Mouse (Mus musculus): ENCODE measurements around the gene Gnpnat1. TPM values are rescaled to one million over a fixed set of nuclear protein-coding genes. Genes with fewer than 3 reads are reported as not detected.
A peak's percentile ranks its signal among the peaks of the same experiment; 100 is the strongest.

Gnpnat1 gene
- polyA plus RNA-seq, 1 experiment from 2014 or later: 29.5 TPM

GRCm38 (mm10) chr14:45441291-45441690, 36.6 kb upstream of the Gnpnat1 start:
- 74% methylated on average over 6 of the region's 6 CpGs for WGBS
- Histone ChIP-seq H3K4me1 (replicated peaks; ENCODE audit: control insufficient read depth, insufficient read depth, low read length) (no peaks in the 10 kb centered on the region), H3K27me3 (ENCODE audit: control insufficient read depth, insufficient read depth, low read length) (no peaks in the 10 kb centered on the region), H3K27ac (no peak overlapping the region), H3K9ac (no peak overlapping the region), H3K36me3 (replicated peaks; ENCODE audit: control insufficient read depth, insufficient read depth) (no peaks in the 10 kb centered on the region), H3K4me3 (replicated peaks; ENCODE audit: low read length) (no peak overlapping the region), H3K4me2 (replicated peaks) (no peak overlapping the region), H3K9me3 (ENCODE audit: control insufficient read depth, low read length) (no peaks in the 10 kb centered on the region)
- DNase-seq (ENCODE audit: low spot score) (no peak), ATAC-seq (ENCODE audit: low FRiP score) (no peak)

GRCm38 (mm10) chr14:45439387-45439786, 34.7 kb upstream of the Gnpnat1 start:
- Histone ChIP-seq H3K9me3 (ENCODE audit: control insufficient read depth, low read length) (no peaks in the 10 kb centered on the region), H3K4me1 (replicated peaks; ENCODE audit: control insufficient read depth, insufficient read depth, low read length) (no peaks in the 10 kb centered on the region), H3K27ac (no peak overlapping the region), H3K4me3 (replicated peaks; ENCODE audit: low read length) (no peak overlapping the region), H3K9ac (no peak overlapping the region), H3K4me2 (replicated peaks) (no peak overlapping the region), H3K36me3 (replicated peaks; ENCODE audit: control insufficient read depth, insufficient read depth) (no peaks in the 10 kb centered on the region), H3K27me3 (ENCODE audit: control insufficient read depth, insufficient read depth, low read length) (no peaks in the 10 kb centered on the region)
- DNase-seq (ENCODE audit: low spot score) (no peak), ATAC-seq (ENCODE audit: low FRiP score) (no peak)
- WGBS: 70% methylated on average over 9 of the region's 9 CpGs

GRCm38 (mm10) chr14:45438931-45439275, 34.2 kb upstream of the Gnpnat1 start:
- Histone ChIP-seq H3K9ac (no peak overlapping the region), H3K4me3 (replicated peaks; ENCODE audit: low read length) (no peak overlapping the region), H3K4me1 (replicated peaks; ENCODE audit: control insufficient read depth, insufficient read depth, low read length) (no peaks in the 10 kb centered on the region), H3K27me3 (ENCODE audit: control insufficient read depth, insufficient read depth, low read length) (no peaks in the 10 kb centered on the region), H3K27ac (no peak overlapping the region), H3K36me3 (replicated peaks; ENCODE audit: control insufficient read depth, insufficient read depth) (no peaks in the 10 kb centered on the region), H3K9me3 (ENCODE audit: control insufficient read depth, low read length) (no peaks in the 10 kb centered on the region), H3K4me2 (replicated peaks) (no peak overlapping the region)
- no peak for DNase-seq (ENCODE audit: low spot score)
- 74% methylated on average over 1 of the region's 2 CpGs for WGBS
- no peak for ATAC-seq (ENCODE audit: low FRiP score)

GRCm38 (mm10) chr14:45438250-45438930, 33.7 kb upstream of the Gnpnat1 start:
- no peaks in the 10 kb centered on the region for H3K36me3 ChIP-seq (replicated peaks; ENCODE audit: control insufficient read depth, insufficient read depth)
- DNase-seq (ENCODE audit: low spot score) (no peak), ATAC-seq (ENCODE audit: low FRiP score) (no peak)
- no peak overlapping the region for H3K9ac ChIP-seq
- no peak overlapping the region for H3K4me3 ChIP-seq (replicated peaks; ENCODE audit: low read length)
- H3K27ac ChIP-seq: no peak overlapping the region
- H3K9me3 ChIP-seq (ENCODE audit: control insufficient read depth, low read length): no peaks in the 10 kb centered on the region
- H3K4me1 ChIP-seq (replicated peaks; ENCODE audit: control insufficient read depth, insufficient read depth, low read length): no peaks in the 10 kb centered on the region
- WGBS: 84% methylated on average over 19 of the region's 19 CpGs
- H3K4me2 ChIP-seq (replicated peaks): no peak overlapping the region
- H3K27me3 ChIP-seq (ENCODE audit: control insufficient read depth, insufficient read depth, low read length): no peaks in the 10 kb centered on the region

GRCm38 (mm10) chr14:45434220-45434619, 29.5 kb upstream of the Gnpnat1 start:
- no peaks in the 10 kb centered on the region for H3K36me3 ChIP-seq (replicated peaks; ENCODE audit: control insufficient read depth, insufficient read depth)
- peaks cover 4% of the 10 kb centered on the region; the same call in 1 of the 2 replicates for H3K9me3 ChIP-seq (ENCODE audit: control insufficient read depth, low read length)
- no peaks in the 10 kb centered on the region for H3K27me3 ChIP-seq (ENCODE audit: control insufficient read depth, insufficient read depth, low read length)
- ATAC-seq (ENCODE audit: low FRiP score) (no peak), DNase-seq (ENCODE audit: low spot score) (no peak)
- WGBS: 72% methylated on average over 6 of the region's 6 CpGs
- H3K4me1 ChIP-seq (replicated peaks; ENCODE audit: control insufficient read depth, insufficient read depth, low read length): no peaks in the 10 kb centered on the region
- no peak overlapping the region for H3K9ac ChIP-seq
- H3K27ac ChIP-seq: no peak overlapping the region
- H3K4me2 ChIP-seq (replicated peaks): no peak overlapping the region
- H3K4me3 ChIP-seq (replicated peaks; ENCODE audit: low read length): no peak overlapping the region

- Histone ChIP-seq H3K9me3 (ENCODE audit: control insufficient read depth, low read length) (peaks cover 4% of the 10 kb centered on the region; the same call in 1 of the 2 replicates), H3K36me3 (replicated peaks; ENCODE audit: control insufficient read depth, insufficient read depth) (no peaks in the 10 kb centered on the region), H3K9ac (no peak overlapping the region), H3K27me3 (ENCODE audit: control insufficient read depth, insufficient read depth, low read length) (no peaks in the 10 kb centered on the region), H3K27ac (no peak overlapping the region), H3K4me2 (replicated peaks) (no peak overlapping the region), H3K4me1 (replicated peaks; ENCODE audit: control insufficient read depth, insufficient read depth, low read length) (no peaks in the 10 kb centered on the region), H3K4me3 (replicated peaks; ENCODE audit: low read length) (no peak overlapping the region)
- 77% methylated on average over 4 of the region's 4 CpGs for WGBS
- ATAC-seq (ENCODE audit: low FRiP score): no peak
- DNase-seq (ENCODE audit: low spot score): no peak
Measured at GRCm38 (mm10) chr14:45432003-45432402, 27.3 kb upstream of the Gnpnat1 start.

- no peak overlapping the region for H3K4me3 ChIP-seq (replicated peaks; ENCODE audit: low read length)
Measured at GRCm38 (mm10) chr14:45430066-45430842, 25.5 kb upstream of the Gnpnat1 start.

GRCm38 (mm10) chr14:45423220-45423619, 18.5 kb upstream of the Gnpnat1 start:
- Histone ChIP-seq H3K4me3 (replicated peaks; ENCODE audit: low read length) (no peak overlapping the region), H3K36me3 (replicated peaks; ENCODE audit: control insufficient read depth, insufficient read depth) (no peaks in the 10 kb centered on the region), H3K27ac (no peak overlapping the region), H3K4me2 (replicated peaks) (no peak overlapping the region), H3K4me1 (replicated peaks; ENCODE audit: control insufficient read depth, insufficient read depth, low read length) (no peaks in the 10 kb centered on the region), H3K9ac (no peak overlapping the region), H3K27me3 (ENCODE audit: control insufficient read depth, insufficient read depth, low read length) (no peaks in the 10 kb centered on the region), H3K9me3 (ENCODE audit: control insufficient read depth, low read length) (no peaks in the 10 kb centered on the region; the same call in 1 of the 2 replicates)
- peak; percentile 60; the same call in 1 of the 2 replicates for ATAC-seq (ENCODE audit: low FRiP score)
- peak; percentile 90 for DNase-seq (ENCODE audit: low spot score)
- WGBS: 8% methylated on average over 5 of the region's 5 CpGs

More at GRCm38 (mm10) chr14:45430066-45430842, 25.5 kb upstream of the Gnpnat1 start:
- Histone ChIP-seq H3K36me3 (replicated peaks; ENCODE audit: control insufficient read depth, insufficient read depth) (no peaks in the 10 kb centered on the region), H3K4me1 (replicated peaks; ENCODE audit: control insufficient read depth, insufficient read depth, low read length) (no peaks in the 10 kb centered on the region), H3K4me2 (replicated peaks) (no peak overlapping the region), H3K9ac (no peak overlapping the region), H3K27me3 (ENCODE audit: control insufficient read depth, insufficient read depth, low read length) (no peaks in the 10 kb centered on the region), H3K27ac (no peak overlapping the region), H3K9me3 (ENCODE audit: control insufficient read depth, low read length) (peaks cover 4% of the 10 kb centered on the region)
- WGBS: 93% methylated on average over 13 of the region's 13 CpGs
- no peak for DNase-seq (ENCODE audit: low spot score)
- ATAC-seq (ENCODE audit: low FRiP score): no peak

- H3K9ac ChIP-seq: no peak overlapping the region
- no peaks in the 10 kb centered on the region; the same call in 1 of the 2 replicates for H3K9me3 ChIP-seq (ENCODE audit: control insufficient read depth, low read length)
- DNase-seq (ENCODE audit: low spot score): no peak
- no peak overlapping the region for H3K4me2 ChIP-seq (replicated peaks)
- H3K36me3 ChIP-seq (replicated peaks; ENCODE audit: control insufficient read depth, insufficient read depth): no peaks in the 10 kb centered on the region
- no peak for ATAC-seq (ENCODE audit: low FRiP score)
- no peak overlapping the region for H3K27ac ChIP-seq
- WGBS: 49% methylated on average over 4 of the region's 4 CpGs
- H3K4me1 ChIP-seq (replicated peaks; ENCODE audit: control insufficient read depth, insufficient read depth, low read length): no peaks in the 10 kb centered on the region
- H3K4me3 ChIP-seq (replicated peaks; ENCODE audit: low read length): no peak overlapping the region
- no peaks in the 10 kb centered on the region for H3K27me3 ChIP-seq (ENCODE audit: control insufficient read depth, insufficient read depth, low read length)
Measured at GRCm38 (mm10) chr14:45422371-45422770, 17.7 kb upstream of the Gnpnat1 start.

Measured in hindbrain, embryonic 14.5 days (tissue).